Mouse (Mus musculus) erythroid progenitor cell, adult 5-6 weeks (primary cell): Measurements from ENCODE around the gene Tnrc6a. TPM values are rescaled to one million over a fixed set of nuclear protein-coding genes. Genes with fewer than 3 reads are reported as not detected.

Source experiments
- ATAC-seq: replicated peaks from 2 replicates; pipeline ENCODE4 v1.8.0; 2016; ENCODE audit warnings: moderate number of reproducible peaks, mild to moderate bottlenecking, moderate TSS enrichment, inconsistent platforms; ENCODE audit not compliant: poor library complexity, low FRiP score, severe bottlenecking
- total RNA-seq, 2 experiments: library from RNA; stranded (forward) in 1 of 2; stranded (reverse) in 1 of 2; fragments of 150-400 nt in 1 of 2; fragments of 186-747, 209-891 nt in 1 of 2; gene quantifications; 2 replicates each; pipeline versions ENCODE4 v1.2.3 to v1.2.4; 2015 to 2017; ENCODE audit warnings: low replicate concordance in 2 of 2

Tnrc6a gene
- total RNA-seq, 2 experiments from 2014 or later = 35.2 to 57.6 TPM

DNA sequence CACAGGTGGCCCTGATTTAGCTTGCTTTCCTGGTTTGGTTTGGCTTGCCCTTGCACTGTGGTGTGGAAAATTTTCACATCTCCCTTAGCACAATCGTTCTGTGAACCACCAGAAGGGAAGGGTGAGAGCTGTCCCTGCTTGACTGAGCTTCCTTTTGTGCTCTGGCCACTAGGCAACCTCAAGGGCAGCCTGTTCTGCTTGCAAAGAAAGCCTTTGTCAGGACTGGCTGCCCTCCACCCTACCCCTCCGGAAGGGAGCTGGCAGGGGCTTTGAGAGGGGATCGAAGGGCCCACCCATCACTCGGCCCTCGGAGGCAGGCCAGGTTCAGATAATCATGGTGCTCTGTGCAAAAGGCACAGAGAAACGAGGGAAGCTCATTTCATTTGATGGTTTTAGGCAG is 94.9 kb downstream of the Tnrc6a start:
- ATAC-seq = no peak

DNA sequence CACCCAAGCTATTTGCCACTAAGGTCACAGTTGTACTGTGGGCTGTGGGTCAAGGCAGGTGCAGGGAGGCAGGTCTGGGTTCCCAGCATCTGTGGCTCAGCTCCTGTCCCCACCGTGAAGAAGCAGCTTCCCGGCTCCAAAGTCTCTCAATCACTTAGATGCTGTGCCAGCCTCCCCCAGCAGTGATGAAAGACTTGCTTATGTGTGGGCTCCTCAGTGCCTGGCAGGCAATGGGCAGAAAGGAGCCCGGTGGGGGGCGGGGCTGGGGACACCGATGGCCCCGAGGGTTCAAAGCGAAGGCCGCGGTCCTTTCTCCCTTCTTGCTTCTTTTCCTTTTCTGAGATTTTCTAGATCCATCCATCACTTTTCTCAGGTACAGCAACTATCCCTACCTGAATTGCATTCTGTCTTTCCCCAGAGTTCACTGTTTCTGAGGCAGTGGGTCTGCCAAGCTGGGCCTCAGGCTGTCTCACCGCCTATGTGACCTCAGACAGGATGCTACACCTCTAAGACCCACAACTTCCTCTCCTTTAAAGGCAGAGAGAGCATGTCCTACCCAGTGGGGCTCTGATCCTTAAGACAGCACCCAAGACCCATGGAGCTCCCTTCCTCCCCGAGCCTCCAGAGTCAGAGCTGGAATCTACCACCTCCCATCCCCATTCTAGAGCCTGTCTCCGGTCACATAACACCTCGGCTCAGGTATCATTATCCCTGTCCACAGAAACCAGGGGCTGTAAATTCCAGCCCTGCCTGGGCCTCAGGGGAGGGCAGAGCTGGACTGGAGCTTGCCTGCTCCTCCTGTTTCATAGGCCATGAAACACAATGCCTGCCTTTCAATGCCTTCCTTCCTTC is 96.3 kb downstream of the Tnrc6a start:
- ATAC-seq = no peak

DNA sequence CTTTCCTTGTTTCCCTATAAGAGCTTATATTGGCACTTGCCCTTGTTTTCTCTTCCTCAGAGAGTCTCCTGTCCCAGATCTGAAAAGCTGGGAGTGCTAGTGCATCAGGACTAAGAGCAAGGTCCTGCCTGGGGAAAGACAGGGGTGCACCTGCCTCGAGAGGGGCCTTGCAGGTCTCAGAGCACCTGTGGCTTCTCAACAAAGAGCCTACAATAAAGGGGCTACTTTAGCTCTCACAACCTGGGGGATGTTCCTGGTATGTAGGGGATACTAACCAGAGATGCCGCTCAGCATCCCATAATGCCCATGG is 96.9 kb downstream of the Tnrc6a start:
- no peak for ATAC-seq

GRCm38 (mm10) chr7:123224076-123224475 is 100.4 kb downstream of the Tnrc6a start:
- no peak for ATAC-seq

DNA sequence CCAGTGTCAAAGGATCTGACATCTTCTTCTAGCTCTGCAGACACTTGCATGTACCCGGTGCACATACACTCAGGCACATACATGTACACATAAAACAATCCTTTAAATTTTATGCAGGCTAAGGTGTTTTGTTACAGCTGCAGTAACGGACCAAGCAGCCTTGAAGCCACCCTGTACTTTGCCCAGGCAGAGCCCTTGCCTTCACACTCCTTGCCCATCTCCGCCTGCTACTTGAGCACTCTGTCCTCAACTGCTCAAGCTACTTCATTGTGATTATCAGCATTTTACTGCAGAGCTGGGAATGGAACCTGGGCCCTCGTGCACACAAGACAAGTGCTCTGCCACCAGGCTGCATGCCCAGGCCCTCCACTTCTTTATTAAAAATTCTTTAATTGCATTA is 101.5 kb downstream of the Tnrc6a start:
- no peak for ATAC-seq

- ATAC-seq = no peak
These were observed 111.8 kb downstream of the Tnrc6a start for GRCm38 (mm10) chr7:123235449-123235848.

DNA sequence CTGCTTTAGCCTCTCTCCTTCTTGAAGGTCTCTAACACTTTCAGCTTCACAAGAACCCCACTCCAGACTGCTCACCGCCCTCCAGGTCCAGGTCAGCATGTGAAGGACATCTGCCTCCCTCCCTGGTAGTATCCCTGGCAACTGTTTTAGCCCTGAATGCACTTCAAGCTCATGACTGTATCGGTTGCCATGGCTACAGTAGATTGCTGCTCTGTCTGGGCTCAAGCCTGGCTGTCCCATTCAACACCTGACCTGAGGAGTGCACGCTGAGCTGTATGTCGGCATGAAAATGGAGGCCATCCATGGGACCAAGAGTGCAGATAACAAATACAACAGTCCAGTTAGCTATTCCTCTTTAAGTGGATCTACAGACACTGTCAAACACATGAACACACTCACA is 114.9 kb downstream of the Tnrc6a start:
- ATAC-seq = no peak

GRCm38 (mm10) chr7:123240064-123240463 is 116.4 kb downstream of the Tnrc6a start:
- no peak for ATAC-seq

GRCm38 (mm10) chr7:123242241-123242640 is 118.6 kb downstream of the Tnrc6a start:
- ATAC-seq = no peak

- no peak for ATAC-seq
These were observed 121.1 kb downstream of the Tnrc6a start for GRCm38 (mm10) chr7:123244833-123245232.

Other genes starting within 250 kb of the Tnrc6a start
- 77.5 and 99.5 TPM in 2 replicates for gene Rbbp6, start 158.2 kb upstream of the Tnrc6a start, total RNA-seq (2015; ENCODE audit: low replicate concordance)
- gene Rbbp6, start 158.2 kb upstream of the Tnrc6a start, total RNA-seq (2017; ENCODE audit: low replicate concordance) = 56.0 and 64.2 TPM in 2 replicates
- gene Slc5a11, start 90.9 kb downstream of the Tnrc6a start, total RNA-seq (2015; ENCODE audit: low replicate concordance) = not detected in 2 replicates
- gene Slc5a11, start 90.9 kb downstream of the Tnrc6a start, total RNA-seq (2017; ENCODE audit: low replicate concordance) = not detected in 2 replicates
- 16.8 and 24.9 TPM in 2 replicates for gene Lcmt1, start 245.9 kb downstream of the Tnrc6a start, total RNA-seq (2015; ENCODE audit: low replicate concordance)
- gene Lcmt1, start 245.9 kb downstream of the Tnrc6a start, total RNA-seq (2017; ENCODE audit: low replicate concordance) = 16.0 and 21.4 TPM in 2 replicates
- gene Arhgap17, start 246.0 kb downstream of the Tnrc6a start, total RNA-seq (2015; ENCODE audit: low replicate concordance) = 32.8 and 34.0 TPM in 2 replicates
- gene Arhgap17, start 246.0 kb downstream of the Tnrc6a start, total RNA-seq (2017; ENCODE audit: low replicate concordance) = 11.4 and 15.7 TPM in 2 replicates